Mouse (Mus musculus) adrenal gland, adult 8-10 months (tissue): ENCODE measurements around the gene Prmt2. TPM values are rescaled to one million over a fixed set of nuclear protein-coding genes. Genes with fewer than 3 reads are reported as not detected.

ENCODE experiments used
- DNase-seq: peaks from one replicate; pipeline ENCODE4 v3.0.0; 2022
- total RNA-seq, 4 experiments: library from RNA; stranded (reverse); gene quantifications; 2 replicates each; pipeline ENCODE4 v1.2.4; 2022

Prmt2 gene
- total RNA-seq: 10 to 100 TPM; 24.6 to 33.5 (median 29.3) TPM

DNA sequence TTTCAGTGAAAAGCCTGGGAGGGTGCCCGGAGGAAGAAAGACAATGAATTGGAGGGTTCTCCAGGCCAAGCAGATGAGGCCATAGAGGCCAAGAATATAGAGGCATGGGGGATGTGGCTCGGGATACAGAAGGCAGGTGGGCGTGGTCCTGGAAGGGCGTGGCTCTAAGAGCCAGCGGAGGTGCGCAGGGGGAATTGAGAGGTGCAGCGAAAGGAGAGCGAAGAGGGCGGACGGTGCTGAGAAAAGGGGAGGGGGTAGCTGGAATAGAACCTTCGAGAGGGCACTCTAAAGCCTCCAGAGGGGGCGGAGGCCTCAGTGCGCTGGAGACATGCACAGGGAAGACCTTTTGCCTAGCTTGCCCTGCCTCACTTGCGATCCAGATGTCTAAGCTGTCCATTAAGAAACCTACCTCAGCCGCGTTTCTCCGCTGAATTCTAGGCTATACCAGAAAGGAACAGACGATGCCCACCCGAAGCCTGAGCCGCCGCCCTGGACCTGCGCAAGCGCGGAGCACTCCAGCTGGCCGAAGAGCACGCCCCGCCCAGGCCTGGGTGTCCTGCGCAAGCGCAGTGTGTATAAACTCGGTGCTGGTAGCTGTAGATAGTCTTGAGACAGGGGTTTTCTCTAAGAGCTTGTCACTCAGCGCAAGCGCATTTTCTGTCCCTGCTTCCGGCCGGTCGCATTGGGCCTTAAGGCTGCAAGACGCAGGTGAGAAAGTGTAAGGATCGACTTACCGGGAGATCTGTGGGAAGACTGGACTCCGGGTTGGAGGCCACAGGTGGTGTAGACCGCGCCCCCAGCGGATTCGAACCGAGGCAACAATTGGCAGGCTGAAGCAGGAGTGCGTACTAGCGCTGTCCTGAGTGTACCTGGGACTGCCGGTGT lies at the start of gene Prmt2:
Gene Prmt2, minus strand, starts transcription at position 525 of the 885 bp plus-strand sequence.
- peak; percentile 89 for DNase-seq

GRCm38 (mm10) chr10:76278541-76279097 lies 41.0 kb upstream of the Prmt2 start:
- DNase-seq: no peak

GRCm38 (mm10) chr10:76275256-76275655 lies 37.6 kb upstream of the Prmt2 start:
- no peak for DNase-seq

DNA sequence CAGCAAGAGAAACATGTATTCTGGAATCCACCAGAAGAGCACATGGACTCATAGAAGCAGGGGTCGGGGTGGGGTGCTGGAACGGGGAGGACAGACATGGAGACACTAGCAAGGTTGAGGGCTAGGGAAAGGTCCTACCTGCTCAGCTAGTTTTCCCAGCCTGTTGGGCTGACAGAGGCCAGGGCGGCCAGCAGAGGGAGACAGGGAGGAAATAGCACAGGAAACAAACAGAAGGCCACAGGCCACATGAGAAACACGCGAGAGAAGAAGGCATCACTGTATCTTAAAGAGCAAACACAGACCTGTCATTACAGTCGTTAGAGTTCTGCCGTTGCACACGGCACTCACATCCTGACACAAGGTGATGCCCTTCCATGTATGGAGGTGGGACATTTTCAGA lies 33.6 kb upstream of the Prmt2 start:
- no peak for DNase-seq

- DNase-seq: no peak
These were observed 24.8 kb upstream of the Prmt2 start for GRCm38 (mm10) chr10:76262431-76262830.

DNA sequence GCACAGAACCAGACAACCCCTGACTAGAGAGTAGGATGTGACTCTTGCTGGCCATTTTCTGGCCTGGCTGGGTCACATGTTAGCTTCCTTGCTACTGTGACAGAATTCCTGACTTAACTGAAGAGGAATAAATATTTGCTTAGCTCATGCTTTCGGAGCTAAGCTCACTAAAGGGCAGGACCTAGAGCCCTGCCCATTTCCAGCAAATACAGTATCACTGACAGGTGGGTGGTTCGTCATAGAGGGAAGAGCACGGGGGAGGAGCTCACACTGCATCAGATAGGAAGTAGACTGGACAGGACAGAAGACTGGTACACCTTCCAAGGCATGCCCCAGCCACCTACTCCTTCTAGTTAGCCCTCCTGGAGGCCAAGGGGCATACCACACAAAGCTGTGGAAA lies 23.8 kb upstream of the Prmt2 start:
- no peak for DNase-seq

- no peak for DNase-seq
These were observed 22.8 kb upstream of the Prmt2 start for GRCm38 (mm10) chr10:76260358-76261059.

- no peak for DNase-seq
These were observed 22.0 kb upstream of the Prmt2 start for GRCm38 (mm10) chr10:76259566-76260232.

GRCm38 (mm10) chr10:76257719-76258390 lies 20.2 kb upstream of the Prmt2 start:
- DNase-seq: peak; percentile 62

- DNase-seq: no peak
These were observed 19.6 kb upstream of the Prmt2 start for GRCm38 (mm10) chr10:76257231-76257630.

DNA sequence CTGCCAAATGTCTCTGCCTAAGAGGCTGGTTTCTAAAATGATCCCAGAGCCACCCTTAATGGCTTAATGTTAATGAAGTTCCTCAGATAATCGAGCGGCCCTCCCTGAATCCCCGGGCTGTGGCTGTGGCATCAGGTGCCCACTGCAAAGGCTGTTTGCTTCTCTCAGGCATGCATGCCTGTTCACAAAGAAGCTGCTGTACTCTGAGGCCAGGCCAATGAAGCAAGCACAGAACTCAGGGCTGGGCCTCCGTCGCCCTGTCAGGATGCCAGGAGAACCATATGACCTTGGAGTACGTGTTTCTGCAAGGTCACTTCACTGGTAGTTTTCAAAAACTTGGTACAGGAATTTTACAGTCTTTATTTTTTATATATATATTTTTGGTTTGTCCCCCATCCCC lies 18.0 kb upstream of the Prmt2 start:
- no peak for DNase-seq

GRCm38 (mm10) chr10:76253536-76253935 lies 15.9 kb upstream of the Prmt2 start, which contains the start of gene S100b:
TSS of gene S100b (plus strand) at chr10:76253853.
- no peak for DNase-seq

DNA sequence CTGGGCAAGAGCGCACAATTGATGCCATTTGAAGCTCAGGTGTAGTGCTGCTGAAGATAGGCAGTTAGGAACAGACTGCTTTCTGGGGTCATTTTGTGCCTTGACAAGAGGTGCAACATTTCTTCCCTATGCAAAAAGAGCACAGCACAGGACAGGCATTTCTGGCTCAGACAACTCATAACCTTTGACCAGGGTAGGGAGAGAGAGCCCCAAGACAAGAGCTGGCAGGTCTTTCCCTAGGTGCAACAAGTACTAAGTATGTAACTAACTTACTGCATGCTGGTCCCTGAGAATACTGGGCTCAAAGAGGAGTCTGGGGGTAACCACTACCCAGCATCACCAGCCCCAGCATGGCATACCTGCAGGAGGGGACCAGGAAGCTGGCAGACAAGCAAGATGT lies 15.4 kb upstream of the Prmt2 start:
- no peak for DNase-seq

DNA sequence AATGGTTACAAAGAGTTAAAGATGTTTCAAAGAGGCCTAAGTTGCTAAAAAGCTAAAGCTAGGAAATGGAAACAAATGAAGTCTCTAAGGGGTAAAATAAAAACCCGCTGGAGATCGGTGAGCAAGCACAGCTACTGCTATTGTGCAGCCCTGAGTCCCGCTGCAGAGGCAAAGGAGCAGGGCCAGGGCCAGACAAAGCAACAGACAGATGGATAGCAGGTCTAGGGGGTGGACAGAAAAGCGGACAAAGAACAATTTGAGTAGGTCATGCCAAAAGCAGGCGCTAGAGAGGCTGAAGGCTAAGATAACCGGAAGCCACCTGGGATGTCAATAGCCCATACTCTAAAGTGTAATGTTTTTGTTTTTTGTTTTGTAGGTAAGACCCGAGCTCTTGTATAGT lies 13.2 kb upstream of the Prmt2 start:
- no peak for DNase-seq

GRCm38 (mm10) chr10:76248647-76248968 lies 10.9 kb upstream of the Prmt2 start:
- DNase-seq: no peak

DNA sequence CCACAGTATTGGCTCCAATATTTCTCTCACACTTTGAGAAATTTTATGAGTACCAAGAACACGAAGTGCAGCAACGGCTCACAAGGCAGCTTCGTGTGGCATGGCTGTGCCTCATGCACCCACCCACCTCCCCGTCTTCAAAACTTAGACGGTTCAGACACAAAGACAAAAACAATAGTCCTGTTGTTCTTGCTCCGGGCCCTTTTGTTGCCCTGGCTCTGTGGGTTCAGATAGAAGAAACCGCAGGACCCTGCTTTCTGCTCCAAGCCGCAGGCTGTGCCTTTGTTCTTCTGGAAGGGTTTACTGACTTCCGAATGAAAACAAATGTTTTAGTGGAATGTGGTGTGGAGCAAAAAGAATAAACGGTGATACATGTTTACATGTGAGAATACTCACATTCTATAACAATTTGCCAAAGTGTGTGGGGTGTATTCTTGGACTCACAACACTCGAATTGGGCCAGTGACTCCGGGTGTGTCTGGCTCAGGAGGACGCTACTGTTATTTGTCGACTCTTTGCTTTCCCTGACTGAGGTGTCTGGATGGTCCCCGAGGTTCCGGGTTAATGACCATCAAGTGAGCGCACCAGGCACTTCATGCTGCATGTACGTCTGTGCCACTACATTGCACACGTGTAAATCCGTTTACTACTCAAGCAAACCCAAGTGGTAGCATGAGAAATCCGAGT lies 10.4 kb upstream of the Prmt2 start:
- DNase-seq: no peak

DNA sequence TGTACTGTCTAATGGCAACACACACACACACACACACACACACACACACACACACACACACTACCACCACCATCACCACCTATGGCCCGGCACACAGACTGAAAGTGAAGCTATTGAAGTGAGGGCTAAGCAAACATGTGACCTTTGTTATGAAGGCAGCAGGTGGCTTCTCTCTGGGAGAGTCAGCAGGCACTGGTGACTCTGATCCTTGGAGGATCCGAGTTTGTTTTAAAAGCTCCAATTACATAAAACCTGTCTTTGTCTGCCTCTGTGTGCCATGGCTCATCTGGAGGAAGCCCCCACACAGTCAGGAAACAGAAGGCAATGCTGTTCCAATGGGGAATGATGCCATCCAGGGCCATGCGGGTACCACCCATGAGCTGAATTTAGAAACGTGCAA lies 8.9 kb upstream of the Prmt2 start:
- DNase-seq: no peak

DNA sequence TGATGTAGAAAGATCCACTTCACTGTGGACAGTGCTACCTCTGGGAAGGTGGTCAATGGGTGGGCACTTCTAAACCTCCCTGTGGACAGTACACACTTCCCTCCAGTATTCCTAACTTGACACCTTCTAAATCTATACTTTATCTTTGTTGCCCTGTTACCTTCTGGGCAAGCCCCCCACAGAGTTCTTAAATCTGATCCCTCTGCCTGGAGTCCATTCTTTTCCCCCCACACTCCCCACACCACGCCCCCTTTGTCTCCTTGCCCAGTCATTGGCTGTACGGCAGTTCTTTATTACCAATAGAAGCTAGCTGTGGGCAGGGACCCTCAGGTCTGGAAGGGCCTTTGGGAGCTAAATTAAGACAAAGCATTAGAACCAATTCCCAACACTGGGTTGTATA lies 7.4 kb upstream of the Prmt2 start:
- DNase-seq: no peak

- DNase-seq: no peak
These were observed 1.7 kb upstream of the Prmt2 start for GRCm38 (mm10) chr10:76239401-76239800.

- DNase-seq: no peak
These were observed 8.0 kb downstream of the Prmt2 start for GRCm38 (mm10) chr10:76229627-76230026.

DNA sequence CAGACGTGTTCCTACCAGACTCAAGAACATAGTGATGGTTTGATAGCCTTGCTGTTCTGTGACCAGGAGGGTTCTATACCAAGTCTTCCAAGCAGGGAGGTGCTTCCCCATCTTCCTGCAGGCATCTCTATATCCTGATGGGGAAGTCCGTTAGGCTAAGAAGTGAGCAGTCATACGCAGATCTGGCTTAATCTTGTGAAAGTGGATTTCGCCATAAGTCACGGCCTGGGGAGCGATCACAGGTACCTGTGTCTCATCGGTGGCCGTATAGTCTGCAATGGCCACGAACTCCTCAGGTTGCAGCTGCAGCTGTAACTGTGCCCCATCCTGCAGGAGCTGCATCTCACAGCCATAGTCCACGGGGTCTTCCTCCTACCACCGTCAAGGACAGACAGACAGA lies 11.7 kb downstream of the Prmt2 start:
- no peak for DNase-seq

DNA sequence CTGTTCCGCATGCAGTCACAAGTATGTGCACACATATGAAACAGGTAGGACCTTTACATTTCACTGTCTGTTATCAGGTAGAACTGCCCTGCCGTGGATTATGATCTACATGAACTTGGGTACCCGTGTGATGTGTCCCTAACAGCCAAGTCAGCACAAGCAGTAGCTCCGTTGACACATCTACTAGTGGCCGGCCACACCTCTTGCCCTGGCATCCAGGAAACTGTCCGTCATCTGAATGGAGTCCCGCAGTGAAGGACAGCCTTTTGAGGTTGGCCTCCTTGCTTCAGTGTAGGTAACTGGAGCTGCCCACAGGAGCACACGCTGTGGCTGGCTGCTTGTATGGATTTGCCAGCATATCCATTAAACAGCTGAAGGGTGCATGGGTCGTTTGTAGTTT lies 19.4 kb downstream of the Prmt2 start:
- no peak for DNase-seq
